Mouse (Mus musculus) hindbrain, embryonic 13.5 days (tissue): ENCODE data around the gene Tnrc6c. TPM values are rescaled to one million over a fixed set of nuclear protein-coding genes. Genes with fewer than 3 reads are reported as not detected.

Experiments
- ATAC-seq: fragments of 200-750 bp; cut with Nextera tagmentation; 2 replicates; pipeline ENCODE4 v1.8.0; 2017; ENCODE audit warnings: moderate TSS enrichment; ENCODE audit not compliant: low FRiP score
- H3K27ac ChIP-seq: fragments of 300-500 bp; sonication (generic); 2 replicates; pipeline ENCODE4 v1.5.1; 2015; ENCODE audit warnings: inconsistent platforms, mild to moderate bottlenecking, moderate library complexity
- H3K27me3 ChIP-seq: fragments of 300-500 bp; sonication (generic); 2 replicates; pipeline ENCODE4 v1.6.1; 2015; ENCODE audit warnings: mild to moderate bottlenecking, inconsistent platforms
- H3K36me3 ChIP-seq: fragments of 300-500 bp; sonication (generic); 2 replicates; pipeline ENCODE4 v1.6.1; 2015; ENCODE audit warnings: mild to moderate bottlenecking, inconsistent platforms
- H3K4me1 ChIP-seq: fragments of 300-500 bp; sonication (generic); replicated peaks from 2 replicates; pipeline ENCODE4 v1.6.1; 2015; ENCODE audit warnings: inconsistent platforms
- H3K4me2 ChIP-seq: fragments of 300-500 bp; sonication (generic); 2 replicates; pipeline ENCODE4 v1.6.1; 2015; ENCODE audit warnings: inconsistent platforms, mild to moderate bottlenecking, moderate library complexity
- H3K4me3 ChIP-seq: fragments of 300-500 bp; sonication (generic); 2 replicates; pipeline ENCODE4 v1.5.1; 2015; ENCODE audit warnings: mild to moderate bottlenecking, inconsistent platforms
- H3K9ac ChIP-seq: fragments of 300-500 bp; sonication (generic); 2 replicates; pipeline ENCODE4 v1.6.1; 2015; ENCODE audit warnings: mild to moderate bottlenecking, inconsistent platforms
- H3K9me3 ChIP-seq: fragments of 300-500 bp; sonication (generic); 2 replicates; pipeline ENCODE4 v1.6.1; 2016; ENCODE audit warnings: inconsistent platforms
- WGBS: fragments of 180-500 bp; shearing (Covaris S2); methylation state at CpG from one replicate; pipeline ENCODE4 v1.1.7; 2015; 5-methylcytosine and 5-hydroxymethylcytosine counted together
- polyA plus RNA-seq: library from polyadenylated mRNA; unstranded; fragments of >200 nt; fragmentation: Nextera tagmentation; extraction: Ambion mirVana; gene quantifications from 2 replicates; pipeline ENCODE4 v1.2.1, GENCODE M21; 2015

Gene Tnrc6c
- polyA plus RNA-seq, 1 experiment from 2014 or later = 24.9 TPM

GRCm38 (mm10) chr11:117738123-117738522 lies 84.0 kb downstream of the Tnrc6c start:
- no peaks in the 10 kb centered on the region for H3K4me1 ChIP-seq
- H3K4me3 ChIP-seq = no peak overlapping the region
- no peak overlapping the region for H3K9ac ChIP-seq
- no peak for ATAC-seq
- no peaks in the 10 kb centered on the region for H3K27me3 ChIP-seq
- H3K9me3 ChIP-seq = no peaks in the 10 kb centered on the region
- H3K4me2 ChIP-seq = no peak overlapping the region
- WGBS = 89% methylated on average over 5 of the region's 5 CpGs
- no peak overlapping the region for H3K27ac ChIP-seq
- peaks cover 91% of the 10 kb centered on the region for H3K36me3 ChIP-seq

- Histone ChIP-seq H3K27ac (no peak overlapping the region), H3K4me3 (no peak overlapping the region), H3K36me3 (peaks cover 99% of the 10 kb centered on the region), H3K9me3 (no peaks in the 10 kb centered on the region), H3K4me1 (no peaks in the 10 kb centered on the region), H3K9ac (no peak overlapping the region), H3K27me3 (no peaks in the 10 kb centered on the region), H3K4me2 (no peak overlapping the region)
- ATAC-seq = no peak
- 91% methylated on average over 6 of the region's 6 CpGs for WGBS
Observed at GRCm38 (mm10) chr11:117741128-117741527, 87.0 kb downstream of the Tnrc6c start.

- no peak overlapping the region for H3K4me3 ChIP-seq
- H3K27me3 ChIP-seq = no peaks in the 10 kb centered on the region
- H3K27ac ChIP-seq = no peak overlapping the region
- no peaks in the 10 kb centered on the region for H3K9me3 ChIP-seq
- no peak overlapping the region for H3K9ac ChIP-seq
- ATAC-seq = no peak
- no peaks in the 10 kb centered on the region for H3K4me1 ChIP-seq
- peaks cover 96% of the 10 kb centered on the region for H3K36me3 ChIP-seq
- no peak overlapping the region for H3K4me2 ChIP-seq
- WGBS = 85% methylated on average over 8 of the region's 8 CpGs
Observed at GRCm38 (mm10) chr11:117742243-117742642, 88.2 kb downstream of the Tnrc6c start.

GRCm38 (mm10) chr11:117742715-117743114 lies 88.6 kb downstream of the Tnrc6c start:
- Histone ChIP-seq H3K4me3 (no peak overlapping the region), H3K27ac (no peak overlapping the region), H3K36me3 (peaks cover 96% of the 10 kb centered on the region), H3K4me1 (no peaks in the 10 kb centered on the region), H3K4me2 (no peak overlapping the region), H3K27me3 (no peaks in the 10 kb centered on the region), H3K9ac (no peak overlapping the region), H3K9me3 (no peaks in the 10 kb centered on the region)
- no peak for ATAC-seq
- 92% methylated on average over 8 of the region's 8 CpGs for WGBS

- Histone ChIP-seq H3K4me1 (no peaks in the 10 kb centered on the region), H3K27ac (no peak overlapping the region), H3K27me3 (no peaks in the 10 kb centered on the region), H3K4me2 (no peak overlapping the region), H3K4me3 (no peak overlapping the region), H3K36me3 (peaks cover 96% of the 10 kb centered on the region), H3K9me3 (no peaks in the 10 kb centered on the region), H3K9ac (no peak overlapping the region)
- ATAC-seq = no peak
- 80% methylated on average over 4 of the region's 4 CpGs for WGBS
Observed at GRCm38 (mm10) chr11:117743454-117744030, 89.5 kb downstream of the Tnrc6c start.

GRCm38 (mm10) chr11:117748628-117749027 lies 94.5 kb downstream of the Tnrc6c start:
- 81% methylated on average over 4 of the region's 4 CpGs for whole genome bisulfite sequencing
- no peak overlapping the region for H3K4me3 ChIP-seq
- no peak for ATAC-seq
- H3K4me1 ChIP-seq = no peaks in the 10 kb centered on the region
- peaks cover 95% of the 10 kb centered on the region for H3K36me3 ChIP-seq
- no peaks in the 10 kb centered on the region for H3K27me3 ChIP-seq
- no peak overlapping the region for H3K9ac ChIP-seq
- no peak overlapping the region for H3K4me2 ChIP-seq
- no peak overlapping the region for H3K27ac ChIP-seq
- H3K9me3 ChIP-seq = no peaks in the 10 kb centered on the region

GRCm38 (mm10) chr11:117749414-117749813 lies 95.3 kb downstream of the Tnrc6c start:
- Histone ChIP-seq H3K27me3 (no peaks in the 10 kb centered on the region), H3K36me3 (peaks cover 94% of the 10 kb centered on the region), H3K9me3 (no peaks in the 10 kb centered on the region), H3K9ac (no peak overlapping the region), H3K4me1 (no peaks in the 10 kb centered on the region), H3K4me2 (no peak overlapping the region), H3K4me3 (no peak overlapping the region), H3K27ac (no peak overlapping the region)
- no peak for ATAC-seq
- WGBS = 96% methylated on average over 10 of the region's 10 CpGs

- H3K9ac ChIP-seq = no peak overlapping the region
- no peak for ATAC-seq
- 89% methylated on average over 6 of the region's 6 CpGs for WGBS
- H3K4me2 ChIP-seq = no peak overlapping the region
- H3K4me3 ChIP-seq = no peak overlapping the region
- H3K9me3 ChIP-seq = no peaks in the 10 kb centered on the region
- H3K4me1 ChIP-seq = no peaks in the 10 kb centered on the region
- no peaks in the 10 kb centered on the region for H3K27me3 ChIP-seq
- no peak overlapping the region for H3K27ac ChIP-seq
- peaks cover 94% of the 10 kb centered on the region for H3K36me3 ChIP-seq
Observed at GRCm38 (mm10) chr11:117751544-117751943, 97.5 kb downstream of the Tnrc6c start.

- 96% methylated on average over 7 of the region's 7 CpGs for WGBS
- ATAC-seq = no peak
- H3K36me3 ChIP-seq = peaks cover 98% of the 10 kb centered on the region
- H3K4me2 ChIP-seq = no peak overlapping the region
- no peaks in the 10 kb centered on the region for H3K4me1 ChIP-seq
- H3K4me3 ChIP-seq = no peak overlapping the region
- H3K27ac ChIP-seq = no peak overlapping the region
- no peak overlapping the region for H3K9ac ChIP-seq
- no peaks in the 10 kb centered on the region for H3K9me3 ChIP-seq
- no peaks in the 10 kb centered on the region for H3K27me3 ChIP-seq
Observed at GRCm38 (mm10) chr11:117755891-117756290, 101.8 kb downstream of the Tnrc6c start.

GRCm38 (mm10) chr11:117759267-117759666 lies 105.2 kb downstream of the Tnrc6c start:
- Histone ChIP-seq H3K4me3 (no peak overlapping the region), H3K4me1 (no peaks in the 10 kb centered on the region), H3K27me3 (no peaks in the 10 kb centered on the region), H3K9me3 (no peaks in the 10 kb centered on the region), H3K36me3 (peaks cover 96% of the 10 kb centered on the region), H3K27ac (no peak overlapping the region), H3K4me2 (no peak overlapping the region), H3K9ac (no peak overlapping the region)
- 95% methylated on average over 10 of the region's 10 CpGs for WGBS
- no peak for ATAC-seq

GRCm38 (mm10) chr11:117760374-117761119 lies 106.5 kb downstream of the Tnrc6c start:
- H3K4me1 ChIP-seq = no peaks in the 10 kb centered on the region
- H3K9me3 ChIP-seq = no peaks in the 10 kb centered on the region
- no peak overlapping the region for H3K4me2 ChIP-seq
- H3K27ac ChIP-seq = no peak overlapping the region
- H3K36me3 ChIP-seq = peaks cover 96% of the 10 kb centered on the region
- no peak overlapping the region for H3K9ac ChIP-seq
- ATAC-seq = no peak
- WGBS = 90% methylated on average over 26 of the region's 26 CpGs
- H3K27me3 ChIP-seq = no peaks in the 10 kb centered on the region
- H3K4me3 ChIP-seq = no peak overlapping the region

- Histone ChIP-seq H3K9ac (no peak overlapping the region), H3K9me3 (no peaks in the 10 kb centered on the region), H3K4me3 (no peak overlapping the region), H3K4me1 (no peaks in the 10 kb centered on the region), H3K27ac (no peak overlapping the region), H3K36me3 (peaks cover 96% of the 10 kb centered on the region), H3K27me3 (no peaks in the 10 kb centered on the region), H3K4me2 (no peak overlapping the region)
- WGBS = 90% methylated on average over 13 of the region's 13 CpGs
- ATAC-seq = no peak
Observed at GRCm38 (mm10) chr11:117761801-117762200, 107.7 kb downstream of the Tnrc6c start.

GRCm38 (mm10) chr11:117762246-117762645 lies 108.2 kb downstream of the Tnrc6c start:
- Histone ChIP-seq H3K36me3 (peaks cover 92% of the 10 kb centered on the region), H3K27ac (no peak overlapping the region), H3K9ac (no peak overlapping the region), H3K27me3 (no peaks in the 10 kb centered on the region), H3K4me1 (no peaks in the 10 kb centered on the region), H3K4me3 (no peak overlapping the region), H3K4me2 (no peak overlapping the region), H3K9me3 (no peaks in the 10 kb centered on the region)
- no peak for ATAC-seq
- WGBS = 91% methylated on average over 12 of the region's 12 CpGs
